Mouse (Mus musculus) gastrocnemius, postnatal 36 days (tissue): Measurements from ENCODE around the gene Cd9. TPM values are rescaled to one million over a fixed set of nuclear protein-coding genes. Genes with fewer than 3 reads are reported as not detected.
A peak's percentile ranks its signal among the peaks of the same experiment; 100 is the strongest.

Experiments
- DNase-seq, 2 experiments: peaks; one replicate each; pipeline ENCODE4 v3.0.0; 2022
- intact Hi-C: fragments of 180-260 bp; cut with DNase I; formaldehyde crosslinking; loops from one replicate; pipeline ENCODE4 v1.15.1; 2025
- long read RNA-seq, 2 experiments: library from polyadenylated mRNA; stranded (forward); transcript quantifications; one replicate each; pipeline ENCODE4 v2.0.0; 2021
- total RNA-seq, 2 experiments: library from RNA; stranded (reverse); gene quantifications; 2 replicates each; pipeline ENCODE4 v1.2.3; 2021

Gene Cd9
- 10 to 100 TPM; 20.3 to 28.4 TPM for total RNA-seq
- long read RNA-seq, experiment 1, transcript Cd9-201 (8 exons, 1,228 nt) = major isoform, 55 of 58 reads
- long read RNA-seq, experiment 1, partial matches to known transcripts = 1 of 58 reads
- long read RNA-seq, experiment 1, other reads (novel, unspliced or antisense) = 2 of 58 reads
- long read RNA-seq, experiment 2, transcript Cd9-201 (8 exons, 1,228 nt) = major isoform, 49 of 54 reads
- long read RNA-seq, experiment 2, partial matches to known transcripts = 3 of 54 reads
- long read RNA-seq, experiment 2, other reads (novel, unspliced or antisense) = 2 of 54 reads

GRCm38 (mm10) chr6:125494092-125494871 is at the start of gene Cd9:
Cd9 (minus strand) TSS chr6:125494791.
- peak; percentile 69 to 72 for DNase-seq
- intact Hi-C loops = loop anchor here (2.0 kb wide), 1 partner anchor 69 kb away; no protein-coding TSS in a partner anchor

- intact Hi-C loops = no loop called here
Measured at GRCm38 (mm10) chr6:125541296-125541695, 46.7 kb upstream of the Cd9 start.

GRCm38 (mm10) chr6:125540826-125541225 is 46.2 kb upstream of the Cd9 start:
- no peak for DNase-seq
- intact Hi-C loops = no loop called here

More at GRCm38 (mm10) chr6:125541296-125541695, 46.7 kb upstream of the Cd9 start:
- DNase-seq = no peak

GRCm38 (mm10) chr6:125540199-125540598 is 45.6 kb upstream of the Cd9 start:
- intact Hi-C loops = no loop called here
- no peak for DNase-seq

GRCm38 (mm10) chr6:125539423-125539822 is 44.8 kb upstream of the Cd9 start:
- intact Hi-C loops = no loop called here

GRCm38 (mm10) chr6:125538469-125538868 is 43.9 kb upstream of the Cd9 start:
- intact Hi-C loops = no loop called here
- no peak for DNase-seq

More at GRCm38 (mm10) chr6:125539423-125539822, 44.8 kb upstream of the Cd9 start:
- DNase-seq = no peak

- no peak for DNase-seq
- intact Hi-C loops = no loop called here
Measured at GRCm38 (mm10) chr6:125534990-125535389, 40.4 kb upstream of the Cd9 start.

GRCm38 (mm10) chr6:125533104-125533650 is 38.6 kb upstream of the Cd9 start:
- intact Hi-C loops = no loop called here
- no peak for DNase-seq

- DNase-seq = peak; percentile 32
- intact Hi-C loops = loop anchor here (5.0 kb wide), 1 partner anchor 73 kb away; no protein-coding TSS in a partner anchor
Measured at GRCm38 (mm10) chr6:125529479-125529878, 34.9 kb upstream of the Cd9 start.

GRCm38 (mm10) chr6:125528614-125529200 is 34.1 kb upstream of the Cd9 start:
- intact Hi-C loops = loop anchor here (5.0 kb wide), 1 partner anchor 74 kb away; no protein-coding TSS in a partner anchor
- DNase-seq = no peak

- intact Hi-C loops = loop anchor here (5.0 kb wide), 1 partner anchor 76 kb away; no protein-coding TSS in a partner anchor
- DNase-seq = no peak
Measured at GRCm38 (mm10) chr6:125526066-125526465, 31.5 kb upstream of the Cd9 start.

GRCm38 (mm10) chr6:125524027-125524426 is 29.4 kb upstream of the Cd9 start:
- DNase-seq = no peak
- intact Hi-C loops = no loop called here

GRCm38 (mm10) chr6:125521558-125522193 is 27.1 kb upstream of the Cd9 start:
- intact Hi-C loops = loop anchor here (2.0 kb wide), 1 partner anchor 67 kb away; no protein-coding TSS in a partner anchor
- DNase-seq = no peak

- no peak for DNase-seq
- intact Hi-C loops = no loop called here
Measured at GRCm38 (mm10) chr6:125515503-125516315, 21.1 kb upstream of the Cd9 start.

GRCm38 (mm10) chr6:125512950-125513596 is 18.5 kb upstream of the Cd9 start:
- intact Hi-C loops = no loop called here
- DNase-seq = no peak

- intact Hi-C loops = no loop called here
- DNase-seq = no peak
Measured at GRCm38 (mm10) chr6:125511196-125511595, 16.6 kb upstream of the Cd9 start.

GRCm38 (mm10) chr6:125510645-125511044 is 16.1 kb upstream of the Cd9 start:
- intact Hi-C loops = no loop called here
- no peak for DNase-seq

- no peak for DNase-seq
- intact Hi-C loops = no loop called here
Measured at GRCm38 (mm10) chr6:125509783-125510182, 15.2 kb upstream of the Cd9 start.

GRCm38 (mm10) chr6:125506427-125506826 is 11.8 kb upstream of the Cd9 start:
- no peak for DNase-seq
- intact Hi-C loops = no loop called here
